Mouse (Mus musculus): ENCODE measurements around the gene Unc5c. TPM values are rescaled to one million over a fixed set of nuclear protein-coding genes. Genes with fewer than 3 reads are reported as not detected.

Gene Unc5c
- polyA plus RNA-seq, 1 experiment = 3.6 TPM

- TF ChIP-seq CTCF (IDR thresholded peaks at IDR 0.05; ENCODE audit: insufficient read depth, low read length) (no peak), POLR2A (IDR thresholded peaks at IDR 0.05; ENCODE audit: borderline replicate concordance, extremely low read depth, low read depth, low read length) (no peak)
- Histone ChIP-seq H3K4me1 (ENCODE audit: control insufficient read depth, insufficient read depth, low read length) (no peaks in the 10 kb centered on the region), H3K4me3 (replicated peaks; ENCODE audit: extremely low read depth, low read depth, low read length) (no peak overlapping the region)
- WGBS = 34% methylated on average over 15 of the region's 15 CpGs
- DNase-seq = no peak
These were observed 195.3 kb downstream of the Unc5c start for GRCm38 (mm10) chr3:141660065-141661062.

DNA sequence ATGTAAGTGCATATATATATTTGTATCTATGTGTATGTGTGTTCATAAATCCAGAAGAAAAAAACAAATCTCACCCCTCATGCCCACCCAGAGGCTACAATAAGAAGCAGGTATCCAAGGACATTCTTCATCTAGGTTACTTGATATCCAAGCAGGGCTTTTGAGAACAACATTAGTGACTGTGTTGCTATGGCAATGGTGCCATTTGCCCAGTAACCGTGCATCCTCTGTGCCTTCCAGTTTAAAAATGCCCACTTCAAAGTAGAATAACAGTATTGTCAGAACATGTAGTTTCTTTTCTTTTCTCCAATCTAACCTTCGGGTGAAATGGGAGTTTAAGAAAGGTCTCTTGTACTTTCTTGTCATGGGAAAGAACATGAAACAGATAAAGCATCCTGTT lies 224.1 kb downstream of the Unc5c start:
- TF ChIP-seq CTCF (IDR thresholded peaks at IDR 0.05; ENCODE audit: insufficient read depth, low read length) = no peak
- no peak for TF ChIP-seq POLR2A (IDR thresholded peaks at IDR 0.05; ENCODE audit: borderline replicate concordance, extremely low read depth, low read depth, low read length)
- WGBS = 68% methylated on average over 2 of the region's 2 CpGs
- no peaks in the 10 kb centered on the region for H3K4me1 ChIP-seq (ENCODE audit: control insufficient read depth, insufficient read depth, low read length)
- no peak overlapping the region for H3K4me3 ChIP-seq (replicated peaks; ENCODE audit: extremely low read depth, low read depth, low read length)
- no peak for DNase-seq

- no peak for TF ChIP-seq CTCF (IDR thresholded peaks at IDR 0.05; ENCODE audit: insufficient read depth, low read length)
- no peak for TF ChIP-seq POLR2A (IDR thresholded peaks at IDR 0.05; ENCODE audit: borderline replicate concordance, extremely low read depth, low read depth, low read length)
- DNase-seq = no peak
- no peaks in the 10 kb centered on the region for H3K4me1 ChIP-seq (ENCODE audit: control insufficient read depth, insufficient read depth, low read length)
- WGBS = 50% methylated on average over 1 of the region's 1 CpGs
- H3K4me3 ChIP-seq (replicated peaks; ENCODE audit: extremely low read depth, low read depth, low read length) = no peak overlapping the region
These were observed 225.7 kb downstream of the Unc5c start for GRCm38 (mm10) chr3:141690676-141691075.

- no peak for DNase-seq
- 67% methylated on average over 3 of the region's 3 CpGs for WGBS
- Histone ChIP-seq H3K4me3 (replicated peaks; ENCODE audit: extremely low read depth, low read depth, low read length) (no peak overlapping the region), H3K4me1 (ENCODE audit: control insufficient read depth, insufficient read depth, low read length) (no peaks in the 10 kb centered on the region)
- TF ChIP-seq CTCF (IDR thresholded peaks at IDR 0.05; ENCODE audit: insufficient read depth, low read length) (no peak), POLR2A (IDR thresholded peaks at IDR 0.05; ENCODE audit: borderline replicate concordance, extremely low read depth, low read depth, low read length) (no peak)
These were observed 226.4 kb downstream of the Unc5c start for GRCm38 (mm10) chr3:141691418-141691817.

GRCm38 (mm10) chr3:141691846-141692245 lies 226.8 kb downstream of the Unc5c start:
- no peaks in the 10 kb centered on the region for H3K4me1 ChIP-seq (ENCODE audit: control insufficient read depth, insufficient read depth, low read length)
- H3K4me3 ChIP-seq (replicated peaks; ENCODE audit: extremely low read depth, low read depth, low read length) = no peak overlapping the region
- TF ChIP-seq POLR2A (IDR thresholded peaks at IDR 0.05; ENCODE audit: borderline replicate concordance, extremely low read depth, low read depth, low read length) (no peak), CTCF (IDR thresholded peaks at IDR 0.05; ENCODE audit: insufficient read depth, low read length) (no peak)
- 83% methylated on average over 3 of the region's 3 CpGs for WGBS
- no peak for DNase-seq

- TF ChIP-seq CTCF (IDR thresholded peaks at IDR 0.05; ENCODE audit: insufficient read depth, low read length) (no peak), POLR2A (IDR thresholded peaks at IDR 0.05; ENCODE audit: borderline replicate concordance, extremely low read depth, low read depth, low read length) (no peak)
- Histone ChIP-seq H3K4me1 (ENCODE audit: control insufficient read depth, insufficient read depth, low read length) (no peaks in the 10 kb centered on the region), H3K4me3 (replicated peaks; ENCODE audit: extremely low read depth, low read depth, low read length) (no peak overlapping the region)
- DNase-seq = no peak
These were observed 234.2 kb downstream of the Unc5c start for GRCm38 (mm10) chr3:141699177-141699576.

DNA sequence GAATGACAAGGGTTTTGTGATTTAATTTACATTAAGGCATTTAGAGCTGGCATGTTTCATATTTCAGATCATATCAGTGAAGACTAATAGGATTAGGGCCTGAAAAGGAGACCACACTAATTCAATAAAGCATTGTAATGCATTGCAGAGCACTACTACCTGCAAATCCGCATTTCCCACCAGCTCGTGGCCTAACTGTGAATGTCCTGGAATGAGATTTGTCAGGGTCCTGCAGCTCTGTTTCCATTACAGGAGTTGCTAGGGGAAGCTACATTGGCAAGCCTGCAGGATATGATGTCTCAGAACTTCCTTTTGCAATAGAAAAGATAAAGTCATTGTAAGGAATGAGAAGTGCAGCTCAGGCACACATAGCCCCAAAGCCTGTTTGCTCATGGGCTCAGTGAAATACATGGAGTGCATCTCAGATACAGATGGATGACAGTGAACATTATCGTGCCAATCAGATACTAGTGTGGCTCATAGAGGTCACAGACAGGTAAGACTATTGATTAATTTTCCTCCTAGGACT lies 236.4 kb downstream of the Unc5c start:
- no peaks in the 10 kb centered on the region for H3K4me1 ChIP-seq (ENCODE audit: control insufficient read depth, insufficient read depth, low read length)
- TF ChIP-seq CTCF (IDR thresholded peaks at IDR 0.05; ENCODE audit: insufficient read depth, low read length) (no peak), POLR2A (IDR thresholded peaks at IDR 0.05; ENCODE audit: borderline replicate concordance, extremely low read depth, low read depth, low read length) (no peak)

DNA sequence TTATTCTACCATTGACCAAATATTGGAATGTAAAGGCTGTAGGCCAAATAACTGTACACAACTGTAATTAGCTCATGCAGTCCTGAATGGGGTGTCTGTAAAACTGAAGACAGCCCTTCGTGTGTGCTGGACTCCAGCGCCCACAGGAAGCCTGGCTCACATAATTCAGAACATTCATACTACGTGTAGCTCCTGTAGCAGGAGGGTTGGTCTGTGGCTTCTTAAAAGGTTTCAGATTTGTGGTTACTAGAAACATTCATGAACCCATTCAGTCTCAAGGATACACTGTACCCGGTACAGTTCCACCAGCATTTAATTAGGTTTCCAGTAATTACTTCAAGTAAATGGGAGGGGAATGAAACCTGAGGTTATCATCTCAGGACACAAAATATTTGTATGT lies 246.6 kb downstream of the Unc5c start:
- TF ChIP-seq POLR2A (IDR thresholded peaks at IDR 0.05; ENCODE audit: borderline replicate concordance, extremely low read depth, low read depth, low read length) = no peak
- TF ChIP-seq CTCF (IDR thresholded peaks at IDR 0.05; ENCODE audit: insufficient read depth, low read length) = no peak
- 67% methylated on average over 4 of the region's 4 CpGs for WGBS

More for the DNA sequence above, 236.4 kb downstream of the Unc5c start:
- DNase-seq = no peak
- no peak overlapping the region for H3K4me3 ChIP-seq (replicated peaks; ENCODE audit: extremely low read depth, low read depth, low read length)
- WGBS = 75% methylated on average over 3 of the region's 3 CpGs

GRCm38 (mm10) chr3:141716371-141716770 lies 251.4 kb downstream of the Unc5c start:
- TF ChIP-seq CTCF (IDR thresholded peaks at IDR 0.05; ENCODE audit: insufficient read depth, low read length) (no peak), POLR2A (IDR thresholded peaks at IDR 0.05; ENCODE audit: borderline replicate concordance, extremely low read depth, low read depth, low read length) (no peak)
- Histone ChIP-seq H3K4me1 (ENCODE audit: control insufficient read depth, insufficient read depth, low read length) (no peaks in the 10 kb centered on the region), H3K4me3 (replicated peaks; ENCODE audit: extremely low read depth, low read depth, low read length) (no peak overlapping the region)
- DNase-seq = no peak
- WGBS = 42% methylated on average over 4 of the region's 4 CpGs

More for the DNA sequence above, 246.6 kb downstream of the Unc5c start:
- H3K4me3 ChIP-seq (replicated peaks; ENCODE audit: extremely low read depth, low read depth, low read length) = no peak overlapping the region
- no peak for DNase-seq
- no peaks in the 10 kb centered on the region for H3K4me1 ChIP-seq (ENCODE audit: control insufficient read depth, insufficient read depth, low read length)

All from lung, adult 2 months (tissue).